Mouse (Mus musculus): ENCODE measurements around the gene Lyrm4.

GRCm38 (mm10) chr13:35937991-35938390 lies 179.3 kb downstream of the Lyrm4 start:
- no peak for TF ChIP-seq POLR2A (IDR thresholded peaks at IDR 0.05; ENCODE audit: borderline replicate concordance, extremely low read depth, insufficient read depth, insufficient read length, poor library complexity, severe bottlenecking)
- no peak for TF ChIP-seq CTCF (IDR thresholded peaks at IDR 0.05; ENCODE audit: borderline replicate concordance, extremely low read depth, insufficient read depth, insufficient read length)

Data from brain, embryonic 14.5 days (tissue).